Mouse (Mus musculus) T-cell, adult 66 days (primary cell): Measurements from ENCODE around the gene Olfr1179. TPM values are rescaled to one million over a fixed set of nuclear protein-coding genes. Genes with fewer than 3 reads are reported as not detected.

Source experiments
- total RNA-seq, 2 experiments: library from RNA; stranded (reverse); gene quantifications; 3 replicates in 1 of 2; 4 replicates in 1 of 2; pipeline ENCODE4 v1.2.4; 2023

Gene Olfr1179
- total RNA-seq, result not detected

GRCm38 (mm10) chr2:88406353-88406752 lies at the start of gene Olfr1179:
TSS of gene Olfr1179 (minus strand) at chr2:88406453.

GRCm38 (mm10) chr2:88454567-88454966 lies 48.3 kb upstream of the Olfr1179 start, which contains the start of gene Olfr1183:
TSS of gene Olfr1183 (plus strand) at chr2:88454867.

GRCm38 (mm10) chr2:88449031-88449430 lies 42.8 kb upstream of the Olfr1179 start, which contains the start of gene Gm13757:
TSS of gene Gm13757 (minus strand) at chr2:88449131.

GRCm38 (mm10) chr2:88426071-88426470 lies 19.8 kb upstream of the Olfr1179 start, which contains the start of gene Olfr1181:
TSS of gene Olfr1181 (minus strand) at chr2:88426171.

GRCm38 (mm10) chr2:88419051-88419450 lies 12.8 kb upstream of the Olfr1179 start, which contains the start of gene Olfr1180:
TSS of gene Olfr1180 (minus strand) at chr2:88419151.

GRCm38 (mm10) chr2:88386762-88387161 lies 19.5 kb downstream of the Olfr1179 start, which contains the start of gene Olfr1178:
TSS of gene Olfr1178 (plus strand) at chr2:88387062.

Other genes with a start within 250 kb of the Olfr1179 start
- not detected for gene Olfr1168, start 224.6 kb downstream of the Olfr1179 start, total RNA-seq
- not detected for gene Olfr1170, start 178.1 kb downstream of the Olfr1179 start, total RNA-seq
- gene Olfr1173, start 126.6 kb downstream of the Olfr1179 start, total RNA-seq, result not detected
- gene Olfr1174-ps, start 91.3 kb downstream of the Olfr1179 start, total RNA-seq, result not detected
- not detected for gene Olfr1175-ps, start 79.2 kb downstream of the Olfr1179 start, total RNA-seq
- not detected for gene Olfr1176, start 69.7 kb downstream of the Olfr1179 start, total RNA-seq
- not detected for gene Olfr1177-ps, start 60.0 kb downstream of the Olfr1179 start, total RNA-seq
- gene Olfr1178, start 19.4 kb downstream of the Olfr1179 start, total RNA-seq, result not detected
- gene Olfr1180, start 12.7 kb upstream of the Olfr1179 start, total RNA-seq, result not detected
- gene Olfr1181, start 19.7 kb upstream of the Olfr1179 start, total RNA-seq, result not detected
- not detected for gene Gm13757, start 42.7 kb upstream of the Olfr1179 start, total RNA-seq
- not detected for gene Olfr1183, start 48.4 kb upstream of the Olfr1179 start, total RNA-seq
- not detected for gene Olfr1184, start 77.1 kb upstream of the Olfr1179 start, total RNA-seq
- not detected for gene Olfr1185-ps1, start 86.9 kb upstream of the Olfr1179 start, total RNA-seq
- gene Olfr1186, start 112.1 kb upstream of the Olfr1179 start, total RNA-seq, result not detected
- gene Olfr1188, start 150.5 kb upstream of the Olfr1179 start, total RNA-seq, result not detected
- gene Olfr1189, start 180.0 kb upstream of the Olfr1179 start, total RNA-seq, result not detected
- under 1 TPM in 1 of 2 experiments, not detected in 1; 0.17 TPM for gene Olfr1191-ps1, start 234.1 kb upstream of the Olfr1179 start, total RNA-seq
- not detected for gene Olfr1192-ps1, start 242.1 kb upstream of the Olfr1179 start, total RNA-seq